8 mouse cellular contexts compared by ENCODE assay signal in genomic region chr15:25959375-25959774, GRCm38 (mm10). TPM values are rescaled to one million over a fixed set of nuclear protein-coding genes. Genes with fewer than 3 reads are reported as not detected.
DNase-seq lines count a peak whose midpoint lies in the region; ATAC-seq and TF ChIP-seq lines count a peak whose summit lies in the region.

No protein-coding gene starts in this region.

- intact Hi-C loops in left cerebral cortex, adult 2 months (cut with DNase I) = loop anchor here (2.0 to 10.0 kb wide), 2 partner anchors 229 to 515 kb away; no protein-coding TSS in a partner anchor
- intact Hi-C loops in left cerebral cortex, postnatal 36 days (cut with DNase I) = loop anchor here (5.0 to 10.0 kb wide), 2 partner anchors 152 to 535 kb away; no protein-coding TSS in a partner anchor

- H3K9ac ChIP-seq in forebrain, postnatal 0 days = no peak overlapping the region
- H3K9ac ChIP-seq in liver, postnatal 0 days (replicated peaks) = no peak overlapping the region

- no peaks in the 10 kb centered on the region for H3K36me3 ChIP-seq in forebrain, postnatal 0 days (ENCODE audit: insufficient read depth)
- H3K36me3 ChIP-seq in liver, postnatal 0 days (replicated peaks; ENCODE audit: insufficient read depth, low read length) = no peaks in the 10 kb centered on the region

- H3K27ac ChIP-seq in left cerebral cortex, adult 2 months = no peak overlapping the region
- H3K27ac ChIP-seq in forebrain, postnatal 0 days (ENCODE audit: low read depth, low read length) = no peak overlapping the region
- no peak overlapping the region for H3K27ac ChIP-seq in liver, postnatal 0 days (ENCODE audit: low read depth)

- DNase-seq in left cerebral cortex, adult 2 months (ENCODE audit: extremely low spot score in 1 of 2, low spot score in 2 of 2) = no peak
- no peak for DNase-seq in left cerebral cortex, postnatal 36 days (ENCODE audit: low spot score in 2 of 2)
- DNase-seq in adipocyte (ENCODE audit: low spot score) = peak; percentile 76
- peak; percentile 73 for DNase-seq in forebrain, postnatal 0 days
- DNase-seq in liver, postnatal 0 days = no peak
- peak; percentile 63 for DNase-seq in skeletal muscle tissue, adult 2 months (ENCODE audit: low read depth, low spot score)
- no peak for DNase-seq in layer of hippocampus, adult 9-10 months (ENCODE audit: low spot score)
- no peak for DNase-seq in thymus, postnatal 10 days (ENCODE audit: low spot score in 2 of 2)

- TF ChIP-seq CTCF in left cerebral cortex, adult 2 months (IDR thresholded peaks at IDR 0.05) = peak; percentile 72
- TF ChIP-seq CTCF in forebrain, postnatal 0 days (IDR thresholded peaks at IDR 0.05; ENCODE audit: low read depth) = peak; percentile 83
- TF ChIP-seq CTCF in liver, postnatal 0 days (IDR thresholded peaks at IDR 0.05; ENCODE audit: low read depth) = peak; percentile 68

- no peaks in the 10 kb centered on the region for H3K4me1 ChIP-seq in forebrain, postnatal 0 days (ENCODE audit: insufficient read depth)
- peaks cover 5% of the 10 kb centered on the region; the same call in 1 of the 2 replicates for H3K4me1 ChIP-seq in liver, postnatal 0 days (ENCODE audit: insufficient read depth)

- H3K4me3 ChIP-seq in left cerebral cortex, adult 2 months = no peak overlapping the region
- no peak overlapping the region for H3K4me3 ChIP-seq in forebrain, postnatal 0 days (ENCODE audit: low read depth, low read length)
- H3K4me3 ChIP-seq in liver, postnatal 0 days (ENCODE audit: low read depth, low read length) = no peak overlapping the region

- no peak overlapping the region for H3K4me2 ChIP-seq in forebrain, postnatal 0 days (ENCODE audit: low read depth)
- H3K4me2 ChIP-seq in liver, postnatal 0 days (ENCODE audit: low read depth, low read length) = no peak overlapping the region

- no peak for TF ChIP-seq EP300 in liver, postnatal 0 days (IDR thresholded peaks at IDR 0.05; ENCODE audit: low read depth)

- H3K27me3 ChIP-seq in forebrain, postnatal 0 days (ENCODE audit: insufficient read depth, low read length) = no peaks in the 10 kb centered on the region
- no peaks in the 10 kb centered on the region for H3K27me3 ChIP-seq in liver, postnatal 0 days (ENCODE audit: insufficient read depth, low read length)

- 41% methylated on average over 5 of the region's 5 CpGs for WGBS in forebrain, postnatal 0 days
- 18% methylated on average over 4 of the region's 5 CpGs for WGBS in liver, postnatal 0 days (ENCODE audit: insufficient replicate concordance)

- ATAC-seq in forebrain, postnatal 0 days = peak; percentile 96
- ATAC-seq in liver, postnatal 0 days = peak; percentile 63

- no peaks in the 10 kb centered on the region for H3K9me3 ChIP-seq in forebrain, postnatal 0 days (ENCODE audit: low read length)
- no peaks in the 10 kb centered on the region for H3K9me3 ChIP-seq in liver, postnatal 0 days (ENCODE audit: low read length)

RNA-seq across cellular contexts. Expression of gene Zfp622, which starts 24.8 kb away (rescaled TPM):
- 10 to 100 TPM; 47.7 to 52.4 TPM for total RNA-seq in left cerebral cortex, adult 2 months (2021)
- total RNA-seq in left cerebral cortex, postnatal 36 days (2021) = 10 to 100 TPM; 38.7 to 46.1 TPM
- 40.9 and 43.6 TPM in 2 replicates for total RNA-seq in forebrain, postnatal 0 days (2014; rRNA removed)
- 31.6 and 36.3 TPM in 2 replicates for polyA plus RNA-seq in forebrain, postnatal 0 days (2015; fragmentation: Nextera tagmentation; extraction: Ambion mirVana)
- polyA plus RNA-seq in liver, postnatal 0 days (2015; fragmentation: Nextera tagmentation; extraction: Ambion mirVana) = 9.8 and 13.4 TPM in 2 replicates

Comparison
In these comparisons a context has a peak if more than half of its experiments do, and no peak if none do; other contexts are left out.
1. DNase-seq: peak in adipocyte (single experiment), forebrain, postnatal 0 days (single experiment) and skeletal muscle tissue, adult 2 months (single experiment); none in left cerebral cortex, adult 2 months (0 of 2), left cerebral cortex, postnatal 36 days (0 of 2), liver, postnatal 0 days (single experiment), layer of hippocampus, adult 9-10 months (single experiment) and thymus, postnatal 10 days (0 of 2).
2. Peak in every context shown above with its lines, with median percentiles within 50 percentile points of each other: CTCF ChIP-seq.